In the genomic region with DNA sequence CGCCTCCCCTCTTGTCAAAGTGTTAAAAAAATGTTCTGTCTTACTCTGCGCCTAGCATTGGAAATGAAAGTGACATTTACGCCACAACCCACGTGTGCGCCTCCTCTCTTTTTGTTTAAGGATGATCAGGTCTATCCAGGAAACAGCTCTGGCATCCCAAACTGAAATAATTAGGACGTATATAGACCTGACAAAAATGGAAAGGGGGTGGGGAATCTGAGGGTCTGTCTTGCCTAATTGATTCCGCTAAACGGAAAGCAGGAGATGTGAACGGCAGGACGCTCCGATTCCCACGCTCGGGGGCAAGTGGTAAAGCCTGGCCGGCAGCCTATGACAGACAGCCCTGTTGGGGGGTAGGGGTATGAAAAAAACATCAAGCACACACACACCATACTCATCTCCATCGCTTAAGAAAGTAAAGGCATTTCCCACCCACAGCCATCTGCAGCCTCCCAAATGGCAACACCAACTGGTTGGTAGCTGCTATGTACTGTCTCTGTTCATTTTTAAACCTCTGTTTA, we compare ENCODE assay signal across 9 mouse cellular contexts.
DNase-seq lines count a peak whose midpoint lies in the region; ATAC-seq and TF ChIP-seq lines count a peak whose summit lies in the region.
"Had no signal": no experiment of that assay in that cellular context is flagged by ENCODE, and none has a peak within 500 bp of the region (broad histone marks: within the 10 kb centered on the region; RNA-seq: fewer than 3 reads in every experiment).

No protein-coding gene starts in this region.

- H3K9me3 ChIP-seq in liver, embryonic 11.5 days (ENCODE audit: control insufficient read depth, low read length), result no peaks in the 10 kb centered on the region
- no peaks in the 10 kb centered on the region for H3K9me3 ChIP-seq in embryonic facial prominence, embryonic 14.5 days (ENCODE audit: control insufficient read depth, low read length)
- no peaks in the 10 kb centered on the region for H3K9me3 ChIP-seq in intestine, embryonic 16.5 days (ENCODE audit: control insufficient read depth, low read length)
- H3K9me3 ChIP-seq in midbrain, embryonic 12.5 days, result no peaks in the 10 kb centered on the region

- H3K36me3 ChIP-seq in liver, embryonic 11.5 days (ENCODE audit: control insufficient read depth, insufficient read depth, low read length), result no peaks in the 10 kb centered on the region
- H3K36me3 ChIP-seq in embryonic facial prominence, embryonic 14.5 days (ENCODE audit: control insufficient read depth, insufficient read depth, low read length), result no peaks in the 10 kb centered on the region
- no peaks in the 10 kb centered on the region for H3K36me3 ChIP-seq in intestine, embryonic 16.5 days (ENCODE audit: control insufficient read depth, insufficient read depth, low read length)
- peaks cover 18% of the 10 kb centered on the region for H3K36me3 ChIP-seq in midbrain, embryonic 12.5 days
- no peaks in the 10 kb centered on the region for H3K36me3 ChIP-seq in kidney, adult 2 months (ENCODE audit: control insufficient read depth, insufficient read depth, low read length)

- WGBS in liver, embryonic 11.5 days, result 4% methylated on average over 15 of the region's 15 CpGs
- WGBS in embryonic facial prominence, embryonic 14.5 days, result 4% methylated on average over 15 of the region's 15 CpGs
- WGBS in intestine, embryonic 16.5 days, result 5% methylated on average over 15 of the region's 15 CpGs
- under 1% methylated on average over 15 of the region's 15 CpGs for WGBS in midbrain, embryonic 12.5 days
- WGBS in kidney, adult 2 months, result 8% methylated on average over 15 of the region's 15 CpGs

- no peak overlapping the region for H3K27ac ChIP-seq in liver, embryonic 11.5 days (ENCODE audit: low read depth, low read length)
- no peak overlapping the region for H3K27ac ChIP-seq in embryonic facial prominence, embryonic 14.5 days (replicated peaks; ENCODE audit: low read depth, low read length)
- H3K27ac ChIP-seq in intestine, embryonic 16.5 days (ENCODE audit: low read length), result no peak overlapping the region
- H3K27ac ChIP-seq in midbrain, embryonic 12.5 days (replicated peaks), result peak overlapping the region; percentile 95
- H3K27ac ChIP-seq in kidney, adult 2 months (ENCODE audit: insufficient read depth, low read depth, low read length), result no peak overlapping the region

- no peak overlapping the region for H3K9ac ChIP-seq in liver, embryonic 11.5 days (ENCODE audit: low read depth, low read length)
- no peak overlapping the region for H3K9ac ChIP-seq in embryonic facial prominence, embryonic 14.5 days (ENCODE audit: low read depth, low read length)
- H3K9ac ChIP-seq in intestine, embryonic 16.5 days (ENCODE audit: low read depth, low read length), result no peak overlapping the region
- peak overlapping the region; percentile 94 for H3K9ac ChIP-seq in midbrain, embryonic 12.5 days (replicated peaks)

- no peak overlapping the region for H3K4me3 ChIP-seq in liver, embryonic 11.5 days (ENCODE audit: low read depth, low read length)
- peak overlapping the region; percentile 23; the same call in 1 of the 2 replicates for H3K4me3 ChIP-seq in embryonic facial prominence, embryonic 14.5 days (ENCODE audit: low read depth, low read length)
- peak overlapping the region; percentile 7; the same call in 1 of the 2 replicates for H3K4me3 ChIP-seq in intestine, embryonic 16.5 days (ENCODE audit: low read length)
- peak overlapping the region; percentile 52 for H3K4me3 ChIP-seq in midbrain, embryonic 12.5 days
- H3K4me3 ChIP-seq in kidney, adult 2 months (ENCODE audit: insufficient read depth, low read depth, low read length), result no peak overlapping the region

- no peak for TF ChIP-seq POLR2A in kidney, adult 2 months (IDR thresholded peaks at IDR 0.05; ENCODE audit: low read depth, low read length)

- peaks cover 67% of the 10 kb centered on the region for H3K27me3 ChIP-seq in liver, embryonic 11.5 days (replicated peaks; ENCODE audit: control insufficient read depth, insufficient read depth, low read length)
- peaks cover 83% of the 10 kb centered on the region for H3K27me3 ChIP-seq in embryonic facial prominence, embryonic 14.5 days (replicated peaks; ENCODE audit: control insufficient read depth, insufficient read depth, low read length)
- peaks cover 36% of the 10 kb centered on the region for H3K27me3 ChIP-seq in intestine, embryonic 16.5 days (replicated peaks; ENCODE audit: control insufficient read depth, insufficient read depth, low read length)
- H3K27me3 ChIP-seq in midbrain, embryonic 12.5 days, result no peaks in the 10 kb centered on the region
- peaks cover 5% of the 10 kb centered on the region for H3K27me3 ChIP-seq in kidney, adult 2 months (replicated peaks; ENCODE audit: control insufficient read depth, insufficient read depth, low read length)

- no peaks in the 10 kb centered on the region for H3K4me1 ChIP-seq in liver, embryonic 11.5 days (replicated peaks; ENCODE audit: control insufficient read depth, insufficient read depth, low read length)
- peaks cover 3% of the 10 kb centered on the region; the same call in 1 of the 2 replicates for H3K4me1 ChIP-seq in embryonic facial prominence, embryonic 14.5 days (ENCODE audit: control insufficient read depth, insufficient read depth, low read length)
- H3K4me1 ChIP-seq in intestine, embryonic 16.5 days (ENCODE audit: control insufficient read depth, insufficient read depth, low read length), result no peaks in the 10 kb centered on the region
- H3K4me1 ChIP-seq in midbrain, embryonic 12.5 days, result peaks cover 14% of the 10 kb centered on the region; the same call in 1 of the 2 replicates
- no peaks in the 10 kb centered on the region; the same call in 1 of the 2 replicates for H3K4me1 ChIP-seq in kidney, adult 2 months (ENCODE audit: control insufficient read depth, insufficient read depth, low read length)

- peak overlapping the region; percentile 41 for H3K4me2 ChIP-seq in liver, embryonic 11.5 days
- H3K4me2 ChIP-seq in embryonic facial prominence, embryonic 14.5 days (ENCODE audit: low read depth, low read length), result peak overlapping the region; percentile 41
- H3K4me2 ChIP-seq in intestine, embryonic 16.5 days (ENCODE audit: low read depth, low read length), result peak overlapping the region; percentile 35
- H3K4me2 ChIP-seq in midbrain, embryonic 12.5 days (replicated peaks), result peak overlapping the region; percentile 67

- intact Hi-C loops in gastrocnemius, postnatal 36 days (cut with DNase I), result loop anchor here (5.0 kb wide), 1 partner anchor 238 kb away; no protein-coding TSS in a partner anchor

- TF ChIP-seq CTCF in kidney, adult 2 months (conservative IDR thresholded peaks at IDR 0.05; ENCODE audit: insufficient read depth, insufficient read length, low read depth, low read length), result no peak

- no peak for ATAC-seq in liver, embryonic 11.5 days (replicated peaks; ENCODE audit: low FRiP score)
- ATAC-seq in embryonic facial prominence, embryonic 14.5 days (ENCODE audit: low read depth), result peak; percentile 31; the same call in 1 of the 2 replicates
- ATAC-seq in intestine, embryonic 16.5 days, result peak; percentile 26; the same call in 1 of the 2 replicates
- peak; percentile 84 for ATAC-seq in midbrain, embryonic 12.5 days (ENCODE audit: low FRiP score, low read depth)
- ATAC-seq: Patski had no signal

- no peak for DNase-seq in liver, embryonic 11.5 days (ENCODE audit: low spot score)
- no peak for DNase-seq in liver
- peak; percentile 74 for DNase-seq in embryonic facial prominence, embryonic 14.5 days (ENCODE audit: low spot score)
- no peak for DNase-seq in spleen, postnatal 4 days (ENCODE audit: low spot score in 2 of 2)
- DNase-seq in kidney, adult 2 months, result no peak
- no peak for DNase-seq in gastrocnemius, postnatal 36 days

Comparison
In these comparisons a context has a peak if more than half of its experiments do, and no peak if none do; other contexts are left out.
1. H3K4me3 ChIP-seq: peak in embryonic facial prominence, embryonic 14.5 days (single experiment), intestine, embryonic 16.5 days (single experiment) and midbrain, embryonic 12.5 days (single experiment); none in liver, embryonic 11.5 days (single experiment) and kidney, adult 2 months (single experiment).
2. Peak in every context shown above with its lines, with median percentiles within 50 percentile points of each other: H3K4me2 ChIP-seq.